Mouse (Mus musculus): ENCODE data around the gene Fpgs. TPM values are rescaled to one million over a fixed set of nuclear protein-coding genes. Genes with fewer than 3 reads are reported as not detected.

The Fpgs gene
- polyA plus RNA-seq, 1 experiment, result 33.7 TPM

DNA sequence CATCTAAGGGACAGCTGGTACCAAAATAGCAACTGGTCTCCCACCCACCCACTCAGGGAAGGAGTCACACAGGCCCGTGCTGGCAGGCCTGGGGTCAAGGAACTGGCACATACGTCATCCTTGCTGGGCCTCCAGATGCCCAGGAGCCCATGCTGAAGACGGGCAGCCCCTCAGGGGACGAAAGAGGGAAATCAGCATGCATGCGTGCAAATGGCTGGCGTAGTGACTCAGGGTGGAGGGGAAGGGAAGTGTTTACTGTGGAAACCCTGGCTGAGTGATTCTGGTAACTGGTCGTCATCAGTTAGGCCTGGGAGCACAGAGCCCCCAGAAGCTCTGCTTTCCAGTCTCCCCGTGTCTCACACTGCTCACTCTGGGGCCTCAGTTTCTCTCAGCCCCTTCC lies 38.6 kb downstream of the Fpgs start:
- no peak for TF ChIP-seq POLR2A (IDR thresholded peaks at IDR 0.05; ENCODE audit: borderline replicate concordance, extremely low read depth, insufficient read depth, insufficient read length, poor library complexity, severe bottlenecking)

DNA sequence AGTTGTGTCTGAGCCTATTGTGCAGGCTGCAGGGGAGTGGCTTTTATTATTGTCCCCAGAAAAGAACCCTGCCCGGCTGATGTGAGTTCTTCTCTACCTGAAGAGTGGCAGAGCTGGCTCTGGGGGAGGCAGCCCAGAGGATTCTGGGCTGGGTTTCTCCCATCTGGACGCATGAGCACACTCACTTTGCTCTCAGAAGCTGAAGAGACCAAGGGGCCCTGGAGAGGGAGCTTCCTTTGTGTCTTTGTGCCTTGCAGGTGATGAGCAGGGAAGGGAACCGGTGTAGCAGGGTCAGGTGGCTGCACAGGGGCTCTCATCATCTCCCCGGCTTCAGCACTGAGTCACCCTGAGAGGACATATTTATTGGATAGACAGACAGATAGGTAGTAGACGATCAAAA lies 41.7 kb downstream of the Fpgs start:
- DNase-seq (ENCODE audit: low read depth), result no peak
- TF ChIP-seq POLR2A (IDR thresholded peaks at IDR 0.05; ENCODE audit: borderline replicate concordance, extremely low read depth, insufficient read depth, insufficient read length, poor library complexity, severe bottlenecking), result no peak

More for the DNA sequence above, 38.6 kb downstream of the Fpgs start:
- no peak for DNase-seq (ENCODE audit: low read depth)

DNA sequence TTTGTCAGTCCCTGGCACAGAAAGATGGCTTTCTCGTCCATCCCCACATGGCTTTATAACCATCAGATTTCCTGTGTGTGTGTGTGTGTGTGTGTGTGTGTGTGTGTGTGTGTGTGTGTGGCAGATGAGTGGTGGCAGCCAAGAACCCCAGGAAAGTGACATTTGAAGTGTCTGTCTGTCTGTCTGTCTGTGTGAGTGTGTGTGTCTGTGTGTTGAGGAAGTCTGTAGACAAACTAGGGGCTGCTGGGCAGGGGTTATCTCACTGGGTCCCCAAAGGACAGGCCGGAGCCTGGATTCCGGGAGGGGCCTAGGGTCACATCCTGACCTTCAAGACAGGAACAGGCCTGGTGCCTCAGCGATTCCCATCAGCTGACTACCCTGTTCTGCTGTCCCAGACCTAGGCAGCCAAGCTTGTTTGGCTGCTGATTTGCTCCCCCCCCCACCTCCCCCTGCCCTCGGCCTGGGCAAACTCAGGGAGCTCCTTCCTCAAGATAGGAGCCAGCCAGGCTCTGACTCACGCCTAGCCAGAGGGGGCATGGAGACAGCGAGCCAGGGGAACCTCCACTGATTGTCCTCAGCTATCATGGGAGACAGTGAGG lies 42.3 kb downstream of the Fpgs start:
- TF ChIP-seq CTCF (IDR thresholded peaks at IDR 0.05; ENCODE audit: borderline replicate concordance, extremely low read depth, insufficient read depth, insufficient read length) (no peak), POLR2A (IDR thresholded peaks at IDR 0.05; ENCODE audit: borderline replicate concordance, extremely low read depth, insufficient read depth, insufficient read length, poor library complexity, severe bottlenecking) (no peak)
- DNase-seq (ENCODE audit: low read depth), result peak; percentile 6

DNA sequence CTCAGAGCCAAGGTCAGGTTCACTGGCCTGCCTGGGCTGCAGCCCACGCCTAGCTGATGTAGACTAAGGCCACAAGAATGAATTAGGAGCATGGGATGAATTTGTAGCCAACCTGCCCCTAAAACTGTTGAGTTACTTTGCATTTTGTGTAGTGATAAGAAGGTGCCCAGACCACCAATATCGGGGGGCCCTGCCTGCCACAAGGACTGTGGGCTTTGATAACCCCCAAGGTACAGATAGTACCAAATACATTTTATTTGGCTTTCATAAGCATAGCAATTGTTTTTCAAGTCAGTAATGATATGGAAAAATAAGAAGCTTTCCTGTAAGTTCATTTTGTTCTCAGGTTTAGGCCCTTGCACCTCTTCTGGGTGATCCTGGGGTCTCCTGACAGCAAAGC lies 45.1 kb downstream of the Fpgs start:
- no peak for DNase-seq (ENCODE audit: low read depth)
- TF ChIP-seq POLR2A (IDR thresholded peaks at IDR 0.05; ENCODE audit: borderline replicate concordance, extremely low read depth, insufficient read depth, insufficient read length, poor library complexity, severe bottlenecking), result no peak

DNA sequence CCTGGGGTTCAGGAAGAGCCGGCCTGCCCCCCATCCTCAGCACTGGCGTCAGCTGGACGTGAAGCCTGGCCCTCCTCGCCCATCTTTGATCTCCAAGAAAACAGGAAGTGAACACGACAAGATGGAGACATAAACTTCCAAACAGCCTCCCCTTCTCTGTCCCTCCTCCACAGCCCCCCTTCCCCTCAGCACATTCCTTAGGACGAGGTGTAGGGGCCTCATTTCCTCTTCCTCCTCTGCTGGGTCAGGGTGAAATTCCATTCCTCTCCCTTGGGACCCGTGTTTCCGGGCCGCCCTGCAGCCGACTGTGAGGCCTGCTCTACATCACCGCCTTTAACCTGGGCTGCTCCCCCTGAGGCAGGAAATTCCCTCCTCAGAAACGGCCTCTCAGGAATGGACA lies 48.1 kb downstream of the Fpgs start:
- TF ChIP-seq CTCF (IDR thresholded peaks at IDR 0.05; ENCODE audit: borderline replicate concordance, extremely low read depth, insufficient read depth, insufficient read length) (no peak), POLR2A (IDR thresholded peaks at IDR 0.05; ENCODE audit: borderline replicate concordance, extremely low read depth, insufficient read depth, insufficient read length, poor library complexity, severe bottlenecking) (no peak)
- peak; percentile 12 for DNase-seq (ENCODE audit: low read depth)

DNA sequence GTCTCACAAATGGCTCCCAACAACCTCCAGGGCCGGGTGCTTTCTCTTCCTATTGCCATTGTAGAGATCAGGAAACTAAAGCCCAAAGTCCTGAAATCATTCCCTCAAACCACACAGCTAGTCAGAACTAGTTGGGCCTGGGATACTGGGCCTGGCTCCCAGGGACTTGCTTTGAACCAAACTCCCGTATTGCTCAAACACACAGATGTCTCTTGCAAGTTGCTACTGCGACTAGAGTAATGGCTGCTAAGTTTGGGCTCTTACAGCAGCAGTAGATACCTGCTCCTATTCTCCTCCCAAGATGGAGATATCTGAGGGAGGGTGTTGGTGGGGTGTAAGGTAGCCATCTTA lies 48.6 kb downstream of the Fpgs start:
- no peak for DNase-seq (ENCODE audit: low read depth)
- TF ChIP-seq POLR2A (IDR thresholded peaks at IDR 0.05; ENCODE audit: borderline replicate concordance, extremely low read depth, insufficient read depth, insufficient read length, poor library complexity, severe bottlenecking) (no peak), CTCF (IDR thresholded peaks at IDR 0.05; ENCODE audit: borderline replicate concordance, extremely low read depth, insufficient read depth, insufficient read length) (no peak)

DNA sequence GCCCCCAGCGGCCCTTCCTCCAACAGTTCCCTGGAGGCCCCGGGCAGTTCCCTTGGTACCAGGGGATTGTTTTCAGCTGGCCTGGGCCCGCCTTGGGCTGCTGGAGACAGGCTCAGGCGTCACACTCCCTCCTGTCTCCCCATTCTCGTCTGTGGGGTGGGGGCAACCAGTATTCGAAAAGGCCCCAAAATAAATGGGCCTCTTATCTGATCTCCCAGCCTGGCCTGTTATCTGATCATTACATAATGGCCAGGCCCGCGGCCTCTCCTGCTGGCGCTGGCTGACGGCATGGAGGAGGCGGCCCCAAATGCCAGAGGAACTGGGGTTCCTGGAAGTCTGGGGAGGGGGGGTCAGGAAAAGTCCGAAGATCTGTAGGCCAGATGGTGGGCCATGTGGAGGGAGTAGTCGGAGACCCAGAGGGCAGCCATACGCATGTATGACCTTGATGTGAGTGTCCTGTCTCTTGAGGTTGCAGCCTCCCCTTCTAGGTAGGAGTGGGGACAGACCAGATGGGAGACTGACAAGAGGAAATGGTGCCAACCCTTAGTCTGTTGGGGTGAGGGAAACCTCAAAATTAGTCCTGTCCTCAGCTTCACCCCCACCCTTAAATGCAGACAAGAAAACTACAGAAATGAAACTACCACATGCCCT lies 49.1 kb downstream of the Fpgs start:
- no peak for DNase-seq (ENCODE audit: low read depth)
- TF ChIP-seq POLR2A (IDR thresholded peaks at IDR 0.05; ENCODE audit: borderline replicate concordance, extremely low read depth, insufficient read depth, insufficient read length, poor library complexity, severe bottlenecking) (no peak), CTCF (IDR thresholded peaks at IDR 0.05; ENCODE audit: borderline replicate concordance, extremely low read depth, insufficient read depth, insufficient read length) (no peak)

DNA sequence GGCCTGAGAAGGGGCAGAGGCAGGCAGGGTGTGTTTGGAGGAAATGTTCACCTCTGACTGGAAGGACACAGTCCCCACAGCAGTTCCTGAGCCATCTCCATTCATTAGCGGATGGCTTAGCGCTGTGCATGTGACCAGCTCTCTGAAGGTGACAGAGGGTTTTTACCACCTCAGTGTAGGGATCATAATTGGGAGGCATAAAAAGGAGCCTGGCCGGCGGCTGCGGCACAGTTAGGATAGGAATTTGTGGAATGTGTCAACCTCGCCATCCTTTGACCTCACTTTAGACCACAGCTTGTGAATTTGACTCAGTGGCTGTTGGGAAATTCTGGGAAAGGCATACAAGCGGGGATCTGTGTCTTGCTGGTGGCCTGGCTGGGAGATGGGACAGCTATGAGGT lies 50.2 kb downstream of the Fpgs start:
- no peak for TF ChIP-seq CTCF (IDR thresholded peaks at IDR 0.05; ENCODE audit: borderline replicate concordance, extremely low read depth, insufficient read depth, insufficient read length)
- no peak for TF ChIP-seq POLR2A (IDR thresholded peaks at IDR 0.05; ENCODE audit: borderline replicate concordance, extremely low read depth, insufficient read depth, insufficient read length, poor library complexity, severe bottlenecking)

DNA sequence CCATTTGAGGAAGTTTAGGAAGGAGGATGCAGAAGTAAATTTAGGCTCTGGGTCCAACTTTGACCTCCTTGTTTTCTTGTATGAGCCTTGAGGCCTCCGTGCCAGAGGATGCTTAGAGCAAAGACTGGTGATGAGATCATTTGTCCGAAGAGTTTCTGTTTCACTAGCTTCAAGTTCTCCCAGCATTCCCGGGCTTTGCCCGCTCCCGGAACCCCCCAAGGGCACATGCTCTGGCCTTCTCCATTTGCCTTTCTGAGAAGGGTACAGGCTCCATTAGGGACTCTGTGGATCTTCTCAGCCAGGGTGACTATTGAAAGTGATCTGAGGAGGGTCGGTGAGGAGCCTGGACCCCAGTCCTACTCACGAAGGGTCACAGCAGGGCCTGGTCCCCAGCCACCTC lies 56.6 kb downstream of the Fpgs start:
- no peak for TF ChIP-seq CTCF (IDR thresholded peaks at IDR 0.05; ENCODE audit: borderline replicate concordance, extremely low read depth, insufficient read depth, insufficient read length)
- TF ChIP-seq POLR2A (IDR thresholded peaks at IDR 0.05; ENCODE audit: borderline replicate concordance, extremely low read depth, insufficient read depth, insufficient read length, poor library complexity, severe bottlenecking), result no peak

More for the DNA sequence above, 50.2 kb downstream of the Fpgs start:
- DNase-seq (ENCODE audit: low read depth), result peak; percentile 14

DNA sequence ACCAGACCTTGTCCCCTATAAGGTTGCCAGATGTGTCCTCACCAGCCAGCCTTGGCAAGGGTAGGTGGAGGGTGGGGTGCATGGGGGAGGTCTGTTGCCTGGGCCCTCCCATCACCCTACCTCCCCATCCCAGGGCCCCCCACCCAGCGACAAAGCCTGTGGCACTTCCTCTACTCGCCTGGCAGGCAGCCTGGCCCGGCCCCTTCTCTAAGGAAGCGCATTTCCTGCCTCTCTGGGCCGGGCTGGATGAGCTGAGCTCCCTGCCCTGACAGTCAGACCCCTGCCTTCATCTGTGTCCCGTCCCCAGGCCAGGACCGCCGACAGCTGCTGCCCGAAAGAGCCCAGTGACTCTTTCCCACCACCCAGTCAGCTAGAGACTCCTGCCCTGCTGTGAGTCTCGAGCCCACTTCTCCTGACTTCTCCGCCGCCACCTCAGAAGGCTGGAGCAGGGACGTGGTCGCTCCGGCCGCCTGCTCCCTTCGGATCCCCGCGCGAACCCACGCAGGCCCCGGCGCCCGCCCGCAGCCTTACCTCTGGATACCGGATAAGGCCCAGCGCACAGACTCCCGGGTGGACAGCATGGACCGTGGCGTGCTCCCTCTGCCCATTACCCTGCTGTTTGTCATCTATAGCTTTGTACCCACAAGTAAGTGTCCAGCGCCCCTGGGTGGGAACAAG lies 57.4 kb downstream of the Fpgs start, which contains the start of gene Eng:
Eng (plus strand) TSS at position 217 of the 678 bp plus-strand sequence.
- no peak for TF ChIP-seq POLR2A (IDR thresholded peaks at IDR 0.05; ENCODE audit: borderline replicate concordance, extremely low read depth, insufficient read depth, insufficient read length, poor library complexity, severe bottlenecking)
- TF ChIP-seq CTCF (IDR thresholded peaks at IDR 0.05; ENCODE audit: borderline replicate concordance, extremely low read depth, insufficient read depth, insufficient read length), result no peak
- DNase-seq (ENCODE audit: low read depth), result no peak

More for the DNA sequence above, 56.6 kb downstream of the Fpgs start:
- no peak for DNase-seq (ENCODE audit: low read depth)

DNA sequence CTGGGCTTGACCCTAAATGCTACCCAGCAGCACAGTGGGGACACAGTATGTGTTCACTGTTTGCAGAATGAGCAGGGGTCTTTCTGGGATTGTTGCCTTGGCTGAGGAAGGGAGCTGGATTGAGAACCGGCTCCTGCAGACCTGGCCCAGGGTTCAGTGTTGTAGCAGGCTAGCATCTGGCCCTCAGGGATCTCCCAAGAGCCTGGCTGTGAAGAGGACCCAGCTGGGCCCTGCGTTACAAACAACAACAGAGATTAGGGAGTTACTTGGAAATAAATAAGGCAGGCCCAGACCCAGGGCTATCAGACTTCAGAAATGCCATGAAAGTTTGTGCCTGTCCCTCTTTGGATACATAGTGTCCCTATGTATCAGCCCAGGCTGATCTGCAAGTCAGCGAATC lies 58.3 kb downstream of the Fpgs start:
- DNase-seq (ENCODE audit: low read depth), result no peak
- TF ChIP-seq POLR2A (IDR thresholded peaks at IDR 0.05; ENCODE audit: borderline replicate concordance, extremely low read depth, insufficient read depth, insufficient read length, poor library complexity, severe bottlenecking), result no peak
- TF ChIP-seq CTCF (IDR thresholded peaks at IDR 0.05; ENCODE audit: borderline replicate concordance, extremely low read depth, insufficient read depth, insufficient read length), result no peak

Data from brain, embryonic 14.5 days (tissue).